Mouse (Mus musculus): ENCODE results near the gene Nanog. TPM values are rescaled to one million over a fixed set of nuclear protein-coding genes. Genes with fewer than 3 reads are reported as not detected.
A peak's percentile ranks its signal among the peaks of the same experiment; 100 is the strongest.
"Not testable (repeated sequence)": the region's sequence is repeated elsewhere in the genome, so short reads cannot be mapped to it uniquely, and the experiment has no call there.

Nanog gene
- polyA plus RNA-seq, 1 experiment from 2014 or later: 0.30 TPM

GRCm38 (mm10) chr6:122713116-122713515, 5.8 kb downstream of the Nanog start:
- not testable (repeated sequence) for H3K27me3 ChIP-seq (replicated peaks; ENCODE audit: control insufficient read depth, insufficient read depth, low read length); H3K4me1 ChIP-seq (ENCODE audit: control insufficient read depth, insufficient read depth, low read length); H3K9me3 ChIP-seq (replicated peaks; ENCODE audit: control insufficient read depth, low read length); H3K9ac ChIP-seq (ENCODE audit: low read length); H3K4me3 ChIP-seq (ENCODE audit: low read depth, low read length); ATAC-seq; H3K36me3 ChIP-seq (ENCODE audit: control insufficient read depth, insufficient read depth, low read length); DNase-seq (ENCODE audit: low spot score); H3K4me2 ChIP-seq (ENCODE audit: low read length); H3K27ac ChIP-seq (ENCODE audit: low read depth, low read length)
- WGBS: 94% methylated on average over 7 of the region's 7 CpGs

- Histone ChIP-seq H3K4me1 (ENCODE audit: control insufficient read depth, insufficient read depth, low read length) (0 out of 2 replicates have a peak, but pooled peaks cover 2% of the 10 kb centered on the region), H3K4me2 (ENCODE audit: low read length) (no peak overlapping the region), H3K9ac (ENCODE audit: low read length) (no peak overlapping the region), H3K4me3 (ENCODE audit: low read depth, low read length) (no peak overlapping the region), H3K27me3 (replicated peaks; ENCODE audit: control insufficient read depth, insufficient read depth, low read length) (no peaks in the 10 kb centered on the region), H3K9me3 (replicated peaks; ENCODE audit: control insufficient read depth, low read length) (no peaks in the 10 kb centered on the region), H3K36me3 (ENCODE audit: control insufficient read depth, insufficient read depth, low read length) (no peaks in the 10 kb centered on the region), H3K27ac (ENCODE audit: low read depth, low read length) (no peak overlapping the region)
- ATAC-seq (no peak), DNase-seq (ENCODE audit: low spot score) (no peak)
- 62% methylated on average over 7 of the region's 7 CpGs for WGBS
Measured at GRCm38 (mm10) chr6:122714707-122715365, 7.5 kb downstream of the Nanog start.

GRCm38 (mm10) chr6:122715886-122716285, 8.6 kb downstream of the Nanog start:
- Histone ChIP-seq H3K9me3 (replicated peaks; ENCODE audit: control insufficient read depth, low read length) (no peaks in the 10 kb centered on the region), H3K27ac (ENCODE audit: low read depth, low read length) (no peak overlapping the region), H3K9ac (ENCODE audit: low read length) (no peak overlapping the region), H3K27me3 (replicated peaks; ENCODE audit: control insufficient read depth, insufficient read depth, low read length) (no peaks in the 10 kb centered on the region), H3K4me3 (ENCODE audit: low read depth, low read length) (no peak overlapping the region), H3K36me3 (ENCODE audit: control insufficient read depth, insufficient read depth, low read length) (no peaks in the 10 kb centered on the region), H3K4me2 (ENCODE audit: low read length) (no peak overlapping the region), H3K4me1 (ENCODE audit: control insufficient read depth, insufficient read depth, low read length) (0 out of 2 replicates have a peak, but pooled peaks cover 2% of the 10 kb centered on the region)
- WGBS: 1% methylated on average over 4 of the region's 4 CpGs
- ATAC-seq: no peak
- peak; percentile 41 for DNase-seq (ENCODE audit: low spot score)

- not testable (repeated sequence) for H3K9me3 ChIP-seq (replicated peaks; ENCODE audit: control insufficient read depth, low read length); H3K4me1 ChIP-seq (ENCODE audit: control insufficient read depth, insufficient read depth, low read length); H3K4me2 ChIP-seq (ENCODE audit: low read length); H3K9ac ChIP-seq (ENCODE audit: low read length); H3K27ac ChIP-seq (ENCODE audit: low read depth, low read length); ATAC-seq; H3K36me3 ChIP-seq (ENCODE audit: control insufficient read depth, insufficient read depth, low read length); H3K27me3 ChIP-seq (replicated peaks; ENCODE audit: control insufficient read depth, insufficient read depth, low read length); DNase-seq (ENCODE audit: low spot score); H3K4me3 ChIP-seq (ENCODE audit: low read depth, low read length)
- 95% methylated on average over 1 of the region's 1 CpGs for WGBS
Measured at GRCm38 (mm10) chr6:122718224-122718623, 10.9 kb downstream of the Nanog start.

GRCm38 (mm10) chr6:122719942-122720341, 12.7 kb downstream of the Nanog start:
- Histone ChIP-seq H3K27ac (ENCODE audit: low read depth, low read length) (no peak overlapping the region), H3K9ac (ENCODE audit: low read length) (no peak overlapping the region), H3K36me3 (ENCODE audit: control insufficient read depth, insufficient read depth, low read length) (no peaks in the 10 kb centered on the region), H3K9me3 (replicated peaks; ENCODE audit: control insufficient read depth, low read length) (no peaks in the 10 kb centered on the region), H3K27me3 (replicated peaks; ENCODE audit: control insufficient read depth, insufficient read depth, low read length) (no peaks in the 10 kb centered on the region), H3K4me3 (ENCODE audit: low read depth, low read length) (no peak overlapping the region), H3K4me2 (ENCODE audit: low read length) (no peak overlapping the region), H3K4me1 (ENCODE audit: control insufficient read depth, insufficient read depth, low read length) (0 out of 2 replicates have a peak, but pooled peaks cover 2% of the 10 kb centered on the region)
- DNase-seq (ENCODE audit: low spot score): peak; percentile 75
- 26% methylated on average over 2 of the region's 2 CpGs for WGBS
- no peak for ATAC-seq

GRCm38 (mm10) chr6:122739952-122740351, 32.7 kb downstream of the Nanog start:
- Histone ChIP-seq H3K36me3 (ENCODE audit: control insufficient read depth, insufficient read depth, low read length) (0 out of 2 replicates have a peak, but pooled peaks cover 4% of the 10 kb centered on the region), H3K27me3 (replicated peaks; ENCODE audit: control insufficient read depth, insufficient read depth, low read length) (peaks cover 18% of the 10 kb centered on the region), H3K9me3 (replicated peaks; ENCODE audit: control insufficient read depth, low read length) (no peaks in the 10 kb centered on the region), H3K4me1 (ENCODE audit: control insufficient read depth, insufficient read depth, low read length) (peaks cover 8% of the 10 kb centered on the region; the same call in 1 of the 2 replicates), H3K27ac (ENCODE audit: low read depth, low read length) (no peak overlapping the region), H3K9ac (ENCODE audit: low read length) (no peak overlapping the region), H3K4me2 (ENCODE audit: low read length) (peak overlapping the region; percentile 24; the same call in 1 of the 2 replicates), H3K4me3 (ENCODE audit: low read depth, low read length) (no peak overlapping the region)
- DNase-seq (ENCODE audit: low spot score) (peak; percentile 85), ATAC-seq (peak; percentile 54; the same call in 1 of the 2 replicates)
- 11% methylated on average over 8 of the region's 8 CpGs for WGBS

GRCm38 (mm10) chr6:122741460-122742227, 34.4 kb downstream of the Nanog start:
- Histone ChIP-seq H3K4me1 (ENCODE audit: control insufficient read depth, insufficient read depth, low read length) (peaks cover 8% of the 10 kb centered on the region; the same call in 1 of the 2 replicates), H3K9ac (ENCODE audit: low read length) (peak overlapping the region; percentile 67), H3K27ac (ENCODE audit: low read depth, low read length) (no peak overlapping the region), H3K4me3 (ENCODE audit: low read depth, low read length) (peak overlapping the region; percentile 51), H3K9me3 (replicated peaks; ENCODE audit: control insufficient read depth, low read length) (no peaks in the 10 kb centered on the region), H3K27me3 (replicated peaks; ENCODE audit: control insufficient read depth, insufficient read depth, low read length) (peaks cover 18% of the 10 kb centered on the region), H3K4me2 (ENCODE audit: low read length) (peak overlapping the region; percentile 82), H3K36me3 (ENCODE audit: control insufficient read depth, insufficient read depth, low read length) (no peaks in the 10 kb centered on the region)
- 3% methylated on average over 25 of the region's 25 CpGs for WGBS
- DNase-seq (ENCODE audit: low spot score) (no peak), ATAC-seq (0 out of 2 replicates have a peak, but pooled peaks have one; percentile 4)

- peak overlapping the region; percentile 82 for H3K4me2 ChIP-seq (ENCODE audit: low read length)
- ATAC-seq: peak; percentile 63
- under 1% methylated on average over 23 of the region's 23 CpGs for WGBS
- H3K4me1 ChIP-seq (ENCODE audit: control insufficient read depth, insufficient read depth, low read length): peaks cover 8% of the 10 kb centered on the region; the same call in 1 of the 2 replicates
- peak overlapping the region; percentile 51 for H3K4me3 ChIP-seq (ENCODE audit: low read depth, low read length)
- no peaks in the 10 kb centered on the region for H3K36me3 ChIP-seq (ENCODE audit: control insufficient read depth, insufficient read depth, low read length)
- H3K9ac ChIP-seq (ENCODE audit: low read length): peak overlapping the region; percentile 67
- no peak overlapping the region for H3K27ac ChIP-seq (ENCODE audit: low read depth, low read length)
- DNase-seq (ENCODE audit: low spot score): peak; percentile 81
- H3K27me3 ChIP-seq (replicated peaks; ENCODE audit: control insufficient read depth, insufficient read depth, low read length): peaks cover 18% of the 10 kb centered on the region
- H3K9me3 ChIP-seq (replicated peaks; ENCODE audit: control insufficient read depth, low read length): no peaks in the 10 kb centered on the region
Measured at GRCm38 (mm10) chr6:122742228-122742899, 35.1 kb downstream of the Nanog start.
